Mouse (Mus musculus) embryonic facial prominence, embryonic 15.5 days (tissue): ENCODE data around the gene Ehbp1l1. TPM values are rescaled to one million over a fixed set of nuclear protein-coding genes. Genes with fewer than 3 reads are reported as not detected.

Experiments
- ATAC-seq: fragments of 200-750 bp; cut with Nextera tagmentation; 2 replicates; pipeline ENCODE4 v1.8.0; 2017; ENCODE audit warnings: low read depth, moderate TSS enrichment; ENCODE audit not compliant: insufficient number of reproducible peaks, low FRiP score, low TSS enrichment
- H3K27ac ChIP-seq: fragments of 300-500 bp; sonication (generic); replicated peaks from 2 replicates; pipeline ENCODE4 v1.5.1; 2015; ENCODE audit warnings: mild to moderate bottlenecking, inconsistent platforms
- H3K27me3 ChIP-seq: fragments of 300-500 bp; sonication (generic); 2 replicates; pipeline ENCODE4 v1.6.1; 2015; ENCODE audit warnings: inconsistent platforms
- H3K36me3 ChIP-seq: fragments of 300-500 bp; sonication (generic); 2 replicates; pipeline ENCODE4 v1.6.1; 2015; ENCODE audit warnings: mild to moderate bottlenecking, inconsistent platforms
- H3K4me1 ChIP-seq: fragments of 300-500 bp; sonication (generic); 2 replicates; pipeline ENCODE4 v1.6.1; 2015; ENCODE audit warnings: inconsistent platforms
- H3K4me2 ChIP-seq: fragments of 300-500 bp; sonication (generic); replicated peaks from 2 replicates; pipeline ENCODE4 v1.6.1; 2015; ENCODE audit warnings: mild to moderate bottlenecking, inconsistent platforms
- H3K4me3 ChIP-seq: fragments of 300-500 bp; sonication (generic); replicated peaks from 2 replicates; pipeline ENCODE4 v1.5.1; 2015; ENCODE audit warnings: mild to moderate bottlenecking, inconsistent platforms
- H3K9ac ChIP-seq: fragments of 300-500 bp; sonication (generic); 2 replicates; pipeline ENCODE4 v1.6.1; 2015; ENCODE audit warnings: inconsistent platforms
- H3K9me3 ChIP-seq: fragments of 300-500 bp; sonication (generic); replicated peaks from 2 replicates; pipeline ENCODE4 v1.6.1; 2016; ENCODE audit warnings: inconsistent platforms
- WGBS: fragments of 180-500 bp; shearing (Covaris S2); methylation state at CpG from one replicate; pipeline ENCODE4 v1.1.7; 2015; 5-methylcytosine and 5-hydroxymethylcytosine counted together
- polyA plus RNA-seq: library from polyadenylated mRNA; unstranded; fragments of >200 nt; fragmentation: Nextera tagmentation; extraction: Ambion mirVana; gene quantifications from 2 replicates; pipeline ENCODE4 v1.2.1, GENCODE M21; 2015

The Ehbp1l1 gene
- polyA plus RNA-seq = 32.4 and 35.9 TPM in 2 replicates

GRCm38 (mm10) chr19:5725767-5726515 is at the start of gene Ehbp1l1:
Ehbp1l1 (minus strand) TSS chr19:5726317.
- no peak for ATAC-seq
- Histone ChIP-seq H3K27me3 (no peaks in the 10 kb centered on the region), H3K9ac (peak within 1 kb of the TSS; percentile 62), H3K27ac (peak within 1 kb of the TSS; percentile 91), H3K4me1 (peaks cover 65% of the 10 kb centered on the region), H3K9me3 (no peaks in the 10 kb centered on the region), H3K36me3 (peaks cover 30% of the 10 kb centered on the region), H3K4me2 (peak within 1 kb of the TSS; percentile 96), H3K4me3 (peak within 1 kb of the TSS; percentile 72)
- 8% methylated on average over 49 of the region's 49 CpGs for WGBS

GRCm38 (mm10) chr19:5770925-5771860 is 45.1 kb upstream of the Ehbp1l1 start, which contains the start of gene Scyl1:
Scyl1 (minus strand) TSS chr19:5771419.
- Histone ChIP-seq H3K27me3 (no peaks in the 10 kb centered on the region), H3K4me3 (peak within 1 kb of the TSS; percentile 83), H3K9me3 (no peaks in the 10 kb centered on the region), H3K4me1 (peaks cover 25% of the 10 kb centered on the region), H3K4me2 (peak within 1 kb of the TSS; percentile 85), H3K36me3 (peaks cover 37% of the 10 kb centered on the region), H3K9ac (peak within 1 kb of the TSS; percentile 98), H3K27ac (peak within 1 kb of the TSS; percentile 83)
- ATAC-seq = peak; percentile 95
- under 1% methylated on average over 64 of the region's 64 CpGs for WGBS

GRCm38 (mm10) chr19:5770311-5770710 is 44.2 kb upstream of the Ehbp1l1 start:
- Histone ChIP-seq H3K36me3 (peaks cover 46% of the 10 kb centered on the region), H3K9me3 (no peaks in the 10 kb centered on the region), H3K27me3 (no peaks in the 10 kb centered on the region), H3K4me1 (peaks cover 25% of the 10 kb centered on the region), H3K4me3 (peak overlapping the region; percentile 83), H3K9ac (peak overlapping the region; percentile 98), H3K4me2 (peak overlapping the region; percentile 85), H3K27ac (peak overlapping the region; percentile 83; the same call in 1 of the 2 replicates)
- no peak for ATAC-seq
- WGBS = 31% methylated on average over 9 of the region's 9 CpGs

GRCm38 (mm10) chr19:5767271-5767670 is 41.2 kb upstream of the Ehbp1l1 start:
- Histone ChIP-seq H3K4me1 (peaks cover 25% of the 10 kb centered on the region), H3K4me2 (no peak overlapping the region), H3K9ac (no peak overlapping the region), H3K9me3 (no peaks in the 10 kb centered on the region), H3K27me3 (no peaks in the 10 kb centered on the region), H3K27ac (no peak overlapping the region), H3K4me3 (no peak overlapping the region), H3K36me3 (peaks cover 72% of the 10 kb centered on the region)
- WGBS = 86% methylated on average over 4 of the region's 4 CpGs
- ATAC-seq = no peak

- no peak overlapping the region for H3K27ac ChIP-seq
- no peaks in the 10 kb centered on the region for H3K27me3 ChIP-seq
- H3K4me1 ChIP-seq = 0 out of 2 replicates have a peak, but pooled peaks cover under 1% of the 10 kb centered on the region
- no peak overlapping the region for H3K4me2 ChIP-seq
- H3K36me3 ChIP-seq = peaks cover 94% of the 10 kb centered on the region
- H3K4me3 ChIP-seq = no peak overlapping the region
- no peak overlapping the region for H3K9ac ChIP-seq
- H3K9me3 ChIP-seq = no peaks in the 10 kb centered on the region
- 90% methylated on average over 6 of the region's 6 CpGs for WGBS
- no peak for ATAC-seq
These were observed 37.0 kb upstream of the Ehbp1l1 start for GRCm38 (mm10) chr19:5763163-5763562.

GRCm38 (mm10) chr19:5758878-5759403 is 32.8 kb upstream of the Ehbp1l1 start:
- H3K27me3 ChIP-seq = peaks cover 23% of the 10 kb centered on the region
- H3K27ac ChIP-seq = no peak overlapping the region
- no peak overlapping the region for H3K4me3 ChIP-seq
- peaks cover 12% of the 10 kb centered on the region for H3K4me1 ChIP-seq
- H3K36me3 ChIP-seq = peaks cover 70% of the 10 kb centered on the region
- 86% methylated on average over 14 of the region's 14 CpGs for WGBS
- no peaks in the 10 kb centered on the region for H3K9me3 ChIP-seq
- no peak overlapping the region for H3K9ac ChIP-seq
- no peak for ATAC-seq
- H3K4me2 ChIP-seq = no peak overlapping the region

GRCm38 (mm10) chr19:5756991-5757636 is 31.0 kb upstream of the Ehbp1l1 start:
- no peaks in the 10 kb centered on the region for H3K9me3 ChIP-seq
- H3K4me1 ChIP-seq = peaks cover 12% of the 10 kb centered on the region
- peak overlapping the region; percentile 16 for H3K4me2 ChIP-seq
- H3K27ac ChIP-seq = no peak overlapping the region
- H3K36me3 ChIP-seq = peaks cover 70% of the 10 kb centered on the region
- H3K4me3 ChIP-seq = peak overlapping the region; percentile 9
- WGBS = 26% methylated on average over 27 of the region's 36 CpGs
- ATAC-seq = peak; percentile 24; the same call in 1 of the 2 replicates
- no peak overlapping the region for H3K9ac ChIP-seq
- peaks cover 23% of the 10 kb centered on the region for H3K27me3 ChIP-seq

GRCm38 (mm10) chr19:5756321-5756985 is 30.3 kb upstream of the Ehbp1l1 start:
- Histone ChIP-seq H3K9ac (0 out of 2 replicates have a peak overlapping the region, but pooled peaks have one; percentile 3), H3K27ac (0 out of 2 replicates have a peak overlapping the region, but pooled peaks have one; percentile 11), H3K4me3 (peak overlapping the region; percentile 9), H3K36me3 (peaks cover 65% of the 10 kb centered on the region), H3K9me3 (no peaks in the 10 kb centered on the region), H3K4me2 (peak overlapping the region; percentile 16), H3K27me3 (peaks cover 23% of the 10 kb centered on the region), H3K4me1 (peaks cover 19% of the 10 kb centered on the region)
- ATAC-seq = 0 out of 2 replicates have a peak, but pooled peaks have one; percentile 2
- 17% methylated on average over 28 of the region's 29 CpGs for WGBS

GRCm38 (mm10) chr19:5751742-5752141 is 25.6 kb upstream of the Ehbp1l1 start:
- Histone ChIP-seq H3K4me2 (no peak overlapping the region), H3K9ac (no peak overlapping the region), H3K9me3 (no peaks in the 10 kb centered on the region), H3K4me3 (no peak overlapping the region), H3K4me1 (peaks cover 19% of the 10 kb centered on the region), H3K36me3 (peaks cover 50% of the 10 kb centered on the region), H3K27me3 (peaks cover 46% of the 10 kb centered on the region), H3K27ac (no peak overlapping the region)
- 14% methylated on average over 20 of the region's 20 CpGs for WGBS
- ATAC-seq = peak; percentile 12; the same call in 1 of the 2 replicates

- Histone ChIP-seq H3K36me3 (peaks cover 52% of the 10 kb centered on the region), H3K9me3 (no peaks in the 10 kb centered on the region), H3K4me1 (peaks cover 16% of the 10 kb centered on the region), H3K4me2 (no peak overlapping the region; the same call in 1 of the 2 replicates), H3K27me3 (peaks cover 50% of the 10 kb centered on the region), H3K9ac (no peak overlapping the region), H3K4me3 (no peak overlapping the region), H3K27ac (no peak overlapping the region)
- ATAC-seq = no peak
- WGBS = 15% methylated on average over 22 of the region's 22 CpGs
These were observed 24.8 kb upstream of the Ehbp1l1 start for GRCm38 (mm10) chr19:5750951-5751350.
